Mouse (Mus musculus) ES-Bruce4 (cell line): ENCODE measurements around the gene Ephb4. TPM values are rescaled to one million over a fixed set of nuclear protein-coding genes. Genes with fewer than 3 reads are reported as not detected.
A peak's percentile ranks its signal among the peaks of the same experiment; 100 is the strongest.

ENCODE experiments used
- H3K27ac ChIP-seq: 2 replicates; pipeline ENCODE4 v1.5.1; 2012; ENCODE audit warnings: low read length, inconsistent platforms; ENCODE audit not compliant: insufficient read depth
- H3K27me3 ChIP-seq: 2 replicates; pipeline ENCODE4 v1.6.1; 2012; ENCODE audit warnings: mild to moderate bottlenecking, low read length, inconsistent platforms; ENCODE audit not compliant: control insufficient read depth, poor library complexity, insufficient read depth, severe bottlenecking
- H3K36me3 ChIP-seq: 2 replicates; pipeline ENCODE4 v1.6.1; 2012; ENCODE audit warnings: inconsistent platforms, mild to moderate bottlenecking, low read length, moderate library complexity; ENCODE audit not compliant: control insufficient read depth, poor library complexity, insufficient read depth, severe bottlenecking
- H3K4me1 ChIP-seq: one replicate; pipeline ENCODE4 v1.8.1; 2011; ENCODE audit warnings: low read length; ENCODE audit not compliant: control insufficient read depth, insufficient read depth
- H3K4me3 ChIP-seq: 2 replicates; pipeline ENCODE4 v1.5.1; 2011; ENCODE audit warnings: low read depth, mild to moderate bottlenecking, low read length
- H3K9ac ChIP-seq: 2 replicates; pipeline ENCODE4 v1.6.1; 2012; ENCODE audit warnings: low read depth, mild to moderate bottlenecking, inconsistent platforms; ENCODE audit not compliant: poor library complexity, severe bottlenecking
- H3K9me3 ChIP-seq: replicated peaks from 2 replicates; pipeline ENCODE4 v1.6.1; 2012; ENCODE audit warnings: mild to moderate bottlenecking, low read length, inconsistent platforms; ENCODE audit not compliant: control insufficient read depth, poor library complexity, insufficient read depth, severe bottlenecking
- CTCF ChIP-seq: IDR thresholded peaks from one replicate; pipeline ENCODE4 v1.8.1; 2011; ENCODE audit warnings: low read depth, low read length
- EP300 ChIP-seq: IDR thresholded peaks from 2 replicates; pipeline ENCODE4 v1.6.1; 2011; ENCODE audit warnings: low read depth, low read length; ENCODE audit not compliant: insufficient read depth
- POLR2A ChIP-seq: IDR thresholded peaks from one replicate; pipeline ENCODE4 v1.8.1; 2011; ENCODE audit warnings: low read length; ENCODE audit not compliant: insufficient read depth
- polyA plus RNA-seq: library from polyadenylated mRNA; stranded (reverse); fragments of >200 nt; gene quantifications from 2 replicates; pipeline ENCODE4 v1.2.4, GENCODE M21; 2011; ENCODE audit warnings: low read depth; ENCODE audit not compliant: missing spikeins, insufficient read depth, insufficient read length

Gene Ephb4
- polyA plus RNA-seq, 1 experiment = 17.1 TPM

GRCm38 (mm10) chr5:137381152-137381551 lies 31.2 kb downstream of the Ephb4 start:
- Histone ChIP-seq H3K9me3 (no peaks in the 10 kb centered on the region), H3K27ac (no peak overlapping the region), H3K4me3 (no peak overlapping the region), H3K4me1 (peaks cover 4% of the 10 kb centered on the region), H3K36me3 (no peaks in the 10 kb centered on the region), H3K27me3 (no peaks in the 10 kb centered on the region), H3K9ac (no peak overlapping the region)
- TF ChIP-seq CTCF = peak; percentile 70
- no peak for TF ChIP-seq EP300

DNA sequence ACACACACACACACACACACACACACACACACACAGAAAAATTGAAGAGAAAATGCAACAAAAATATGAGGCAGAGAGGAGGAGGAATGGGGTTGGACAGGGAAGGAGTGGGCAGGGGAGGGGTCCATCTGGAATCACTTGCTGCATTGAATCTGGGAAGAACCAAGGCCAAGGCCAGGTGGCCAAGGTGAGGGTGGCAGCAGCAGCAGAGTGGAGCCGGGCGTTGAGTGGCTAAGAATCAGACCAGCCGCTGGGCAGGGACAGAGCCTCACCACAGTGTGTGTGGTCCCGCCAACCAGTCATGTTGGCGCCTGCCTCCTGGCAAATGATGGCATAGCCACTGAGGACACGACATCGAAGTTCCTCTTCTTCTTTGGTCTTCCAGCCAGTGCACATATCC lies 33.5 kb downstream of the Ephb4 start:
- no peak for TF ChIP-seq CTCF
- no peak for TF ChIP-seq EP300
- no peak for TF ChIP-seq POLR2A
- H3K9ac ChIP-seq = no peak overlapping the region
- H3K27ac ChIP-seq = no peak overlapping the region
- no peaks in the 10 kb centered on the region for H3K36me3 ChIP-seq
- H3K4me1 ChIP-seq = no peaks in the 10 kb centered on the region
- H3K27me3 ChIP-seq = no peaks in the 10 kb centered on the region
- no peak overlapping the region for H3K4me3 ChIP-seq
- no peaks in the 10 kb centered on the region for H3K9me3 ChIP-seq

GRCm38 (mm10) chr5:137386712-137387111 lies 36.8 kb downstream of the Ephb4 start:
- TF ChIP-seq EP300 (no peak), POLR2A (no peak), CTCF (no peak)
- Histone ChIP-seq H3K27me3 (no peaks in the 10 kb centered on the region), H3K27ac (no peak overlapping the region), H3K4me1 (no peaks in the 10 kb centered on the region), H3K4me3 (no peak overlapping the region), H3K36me3 (no peaks in the 10 kb centered on the region), H3K9ac (no peak overlapping the region), H3K9me3 (no peaks in the 10 kb centered on the region)

DNA sequence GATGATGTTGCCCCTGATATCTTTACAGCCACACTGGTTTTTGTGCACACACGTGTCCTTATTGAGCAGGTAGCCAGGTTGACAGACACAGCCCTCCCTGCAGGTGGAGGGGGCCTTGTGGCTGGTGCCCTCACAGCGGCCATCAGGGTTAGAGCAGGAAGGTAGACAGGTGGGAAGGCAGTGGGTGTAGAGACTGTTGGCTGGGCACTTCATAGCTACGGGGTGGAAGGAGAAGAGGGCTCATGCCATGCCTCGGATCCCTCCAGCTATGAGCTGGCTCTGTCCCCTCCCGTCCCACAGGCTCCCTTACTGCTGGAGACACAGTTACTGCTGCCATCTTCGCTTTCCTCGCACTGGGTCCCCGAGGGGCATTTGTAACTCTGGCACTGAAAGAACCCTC lies 41.7 kb downstream of the Ephb4 start:
- H3K4me3 ChIP-seq = no peak overlapping the region
- H3K27ac ChIP-seq = no peak overlapping the region
- H3K9me3 ChIP-seq = no peaks in the 10 kb centered on the region
- peaks cover 3% of the 10 kb centered on the region for H3K4me1 ChIP-seq
- no peaks in the 10 kb centered on the region for H3K36me3 ChIP-seq
- TF ChIP-seq CTCF (no peak), POLR2A (no peak), EP300 (no peak)
- H3K9ac ChIP-seq = no peak overlapping the region
- no peaks in the 10 kb centered on the region for H3K27me3 ChIP-seq

DNA sequence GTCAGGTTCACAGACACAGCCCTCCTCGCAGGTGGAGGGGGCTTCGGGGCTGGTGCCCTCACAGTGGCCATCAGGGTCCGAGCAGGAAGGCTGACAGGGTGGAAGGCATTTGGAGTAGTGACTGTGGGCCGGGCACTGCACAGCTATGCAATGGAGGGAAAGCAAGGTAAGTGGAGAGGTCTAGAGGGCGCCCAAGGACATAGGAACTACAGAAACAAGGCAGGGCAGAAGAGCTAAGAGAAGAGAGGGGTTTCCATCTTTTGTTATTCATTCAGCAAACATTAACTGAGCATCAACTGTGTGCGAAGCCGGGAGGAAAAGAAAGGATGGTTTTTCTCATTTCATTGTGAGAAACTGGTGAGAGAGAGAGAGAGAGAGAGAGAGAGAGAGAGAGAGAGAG lies 44.5 kb downstream of the Ephb4 start:
- H3K36me3 ChIP-seq = no peaks in the 10 kb centered on the region
- H3K9me3 ChIP-seq = no peaks in the 10 kb centered on the region
- no peak overlapping the region for H3K27ac ChIP-seq
- no peak overlapping the region for H3K9ac ChIP-seq
- H3K4me3 ChIP-seq = no peak overlapping the region
- peaks cover 3% of the 10 kb centered on the region for H3K4me1 ChIP-seq
- TF ChIP-seq POLR2A = no peak
- peak; percentile 3 for TF ChIP-seq CTCF
- TF ChIP-seq EP300 = no peak
- H3K27me3 ChIP-seq = no peaks in the 10 kb centered on the region

DNA sequence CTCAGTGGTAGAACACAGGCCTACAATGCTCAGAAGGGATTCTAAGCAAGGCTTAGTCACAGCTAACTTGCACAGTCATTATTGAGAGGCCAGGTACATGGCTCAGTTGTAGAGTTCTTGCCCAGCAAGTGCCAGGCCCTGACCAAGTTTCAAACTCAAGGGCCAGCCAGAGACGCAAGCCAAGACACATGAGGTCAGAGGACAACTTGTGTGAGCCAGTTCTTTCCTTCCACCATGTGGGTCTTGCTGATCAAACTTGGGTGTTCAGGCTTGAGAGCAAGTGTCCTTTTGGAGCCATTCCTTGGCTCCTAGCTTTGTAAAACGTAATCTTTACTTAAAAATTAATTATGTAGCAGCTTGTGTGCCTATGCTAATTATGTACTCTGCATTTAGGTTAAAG lies 54.2 kb downstream of the Ephb4 start:
- H3K4me1 ChIP-seq = peaks cover 5% of the 10 kb centered on the region
- H3K27me3 ChIP-seq = no peaks in the 10 kb centered on the region
- TF ChIP-seq POLR2A = no peak
- no peak for TF ChIP-seq CTCF
- TF ChIP-seq EP300 = no peak
- no peak overlapping the region for H3K27ac ChIP-seq
- H3K36me3 ChIP-seq = no peaks in the 10 kb centered on the region
- H3K9me3 ChIP-seq = no peaks in the 10 kb centered on the region
- no peak overlapping the region for H3K4me3 ChIP-seq
- H3K9ac ChIP-seq = no peak overlapping the region
